Mouse (Mus musculus): ENCODE data around the gene Gng8. TPM values are rescaled to one million over a fixed set of nuclear protein-coding genes. Genes with fewer than 3 reads are reported as not detected.

Gene Gng8
- polyA plus RNA-seq, 1 experiment from 2014 or later = 2.3 TPM

GRCm38 (mm10) chr7:16916342-16917265, 25.0 kb downstream of the Gng8 start:
- H3K36me3 ChIP-seq = peaks cover 65% of the 10 kb centered on the region
- H3K4me3 ChIP-seq = no peak overlapping the region
- no peak overlapping the region for H3K4me2 ChIP-seq
- 0 out of 2 replicates have a peak overlapping the region, but pooled peaks have one; percentile 32 for H3K9ac ChIP-seq
- no peak overlapping the region for H3K27ac ChIP-seq (ENCODE audit: poor library complexity, severe bottlenecking)
- no peaks in the 10 kb centered on the region for H3K9me3 ChIP-seq (replicated peaks)
- H3K27me3 ChIP-seq (replicated peaks) = peaks cover 12% of the 10 kb centered on the region; the same call in 1 of the 2 replicates
- WGBS = 62% methylated on average over 30 of the region's 30 CpGs
- no peak for ATAC-seq (ENCODE audit: insufficient number of reproducible peaks, low FRiP score)
- H3K4me1 ChIP-seq (replicated peaks) = peaks cover 41% of the 10 kb centered on the region

GRCm38 (mm10) chr7:16917447-16917846, 25.9 kb downstream of the Gng8 start:
- Histone ChIP-seq H3K36me3 (peaks cover 65% of the 10 kb centered on the region), H3K4me1 (replicated peaks) (peaks cover 49% of the 10 kb centered on the region), H3K27me3 (replicated peaks) (peaks cover 6% of the 10 kb centered on the region; the same call in 1 of the 2 replicates), H3K4me3 (no peak overlapping the region), H3K4me2 (no peak overlapping the region), H3K9me3 (replicated peaks) (no peaks in the 10 kb centered on the region), H3K27ac (ENCODE audit: poor library complexity, severe bottlenecking) (no peak overlapping the region), H3K9ac (no peak overlapping the region)
- 79% methylated on average over 11 of the region's 11 CpGs for WGBS
- no peak for ATAC-seq (ENCODE audit: insufficient number of reproducible peaks, low FRiP score)

DNA sequence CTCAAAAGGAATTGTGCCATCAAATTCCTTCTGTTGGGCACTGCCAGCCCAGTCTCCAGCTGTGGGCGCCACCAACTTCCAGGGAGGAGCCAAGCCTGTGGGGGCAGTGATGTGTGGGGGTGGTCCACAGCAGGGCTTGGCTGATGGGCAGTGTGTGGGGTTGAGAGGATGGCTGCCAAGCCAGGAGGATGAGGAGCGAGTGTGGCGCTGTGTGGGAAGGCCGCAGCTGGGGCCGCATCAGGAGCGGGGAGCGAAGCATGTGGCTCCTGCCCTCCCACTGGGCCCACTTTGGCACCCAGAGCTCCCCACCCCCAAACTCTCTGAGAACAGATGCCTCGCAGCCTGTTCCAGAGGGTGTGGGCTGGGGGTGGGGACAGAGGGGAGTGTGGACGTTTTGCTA, 26.4 kb downstream of the Gng8 start:
- Histone ChIP-seq H3K4me2 (no peak overlapping the region), H3K9me3 (replicated peaks) (no peaks in the 10 kb centered on the region), H3K4me3 (no peak overlapping the region), H3K9ac (no peak overlapping the region), H3K27me3 (replicated peaks) (0 out of 2 replicates have a peak, but pooled peaks cover 2% of the 10 kb centered on the region), H3K4me1 (replicated peaks) (peaks cover 55% of the 10 kb centered on the region), H3K36me3 (peaks cover 65% of the 10 kb centered on the region), H3K27ac (ENCODE audit: poor library complexity, severe bottlenecking) (no peak overlapping the region)
- WGBS = 75% methylated on average over 9 of the region's 9 CpGs
- ATAC-seq (ENCODE audit: insufficient number of reproducible peaks, low FRiP score) = no peak

DNA sequence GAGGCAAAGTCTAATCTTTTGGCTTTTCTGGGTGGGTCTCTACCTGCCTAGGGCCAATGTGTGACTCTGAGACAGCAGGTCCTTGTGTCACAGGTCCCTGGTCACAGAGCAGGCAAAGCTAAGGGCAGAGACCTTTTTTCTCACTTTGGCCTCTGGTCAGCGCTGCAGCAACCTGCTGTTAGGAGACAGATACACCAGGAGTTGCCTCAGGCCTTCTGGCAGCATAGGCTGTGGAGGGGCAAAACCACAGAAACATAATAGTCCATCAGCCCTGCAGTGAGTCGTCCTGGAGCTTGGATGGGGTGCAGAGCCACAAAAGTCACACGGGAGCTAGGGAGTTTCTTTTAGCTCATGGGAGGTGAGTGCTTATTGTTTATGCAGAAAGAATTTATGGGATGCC, 27.1 kb downstream of the Gng8 start:
- peaks cover 56% of the 10 kb centered on the region for H3K4me1 ChIP-seq (replicated peaks)
- H3K9me3 ChIP-seq (replicated peaks) = no peaks in the 10 kb centered on the region
- 80% methylated on average over 3 of the region's 3 CpGs for WGBS
- H3K4me3 ChIP-seq = no peak overlapping the region
- no peak overlapping the region for H3K4me2 ChIP-seq
- H3K27me3 ChIP-seq (replicated peaks) = no peaks in the 10 kb centered on the region
- no peak overlapping the region for H3K27ac ChIP-seq (ENCODE audit: poor library complexity, severe bottlenecking)
- no peak for ATAC-seq (ENCODE audit: insufficient number of reproducible peaks, low FRiP score)
- H3K9ac ChIP-seq = no peak overlapping the region
- peaks cover 62% of the 10 kb centered on the region for H3K36me3 ChIP-seq

- peaks cover 56% of the 10 kb centered on the region for H3K4me1 ChIP-seq (replicated peaks)
- no peak overlapping the region for H3K4me2 ChIP-seq
- no peak overlapping the region for H3K4me3 ChIP-seq
- 76% methylated on average over 13 of the region's 13 CpGs for WGBS
- peaks cover 57% of the 10 kb centered on the region for H3K36me3 ChIP-seq
- no peaks in the 10 kb centered on the region for H3K9me3 ChIP-seq (replicated peaks)
- H3K27me3 ChIP-seq (replicated peaks) = no peaks in the 10 kb centered on the region
- ATAC-seq (ENCODE audit: insufficient number of reproducible peaks, low FRiP score) = no peak
- H3K27ac ChIP-seq (ENCODE audit: poor library complexity, severe bottlenecking) = 0 out of 2 replicates have a peak overlapping the region, but pooled peaks have one; percentile 2
- peak overlapping the region; percentile 32; the same call in 1 of the 2 replicates for H3K9ac ChIP-seq
Observed at GRCm38 (mm10) chr7:16919395-16920149, 28.0 kb downstream of the Gng8 start.

- WGBS = 87% methylated on average over 7 of the region's 7 CpGs
- H3K27me3 ChIP-seq (replicated peaks) = no peaks in the 10 kb centered on the region
- ATAC-seq (ENCODE audit: insufficient number of reproducible peaks, low FRiP score) = no peak
- H3K9ac ChIP-seq = peak overlapping the region; percentile 32; the same call in 1 of the 2 replicates
- no peaks in the 10 kb centered on the region for H3K9me3 ChIP-seq (replicated peaks)
- H3K4me1 ChIP-seq (replicated peaks) = peaks cover 56% of the 10 kb centered on the region
- no peak overlapping the region for H3K27ac ChIP-seq (ENCODE audit: poor library complexity, severe bottlenecking)
- no peak overlapping the region for H3K4me3 ChIP-seq
- H3K36me3 ChIP-seq = peaks cover 51% of the 10 kb centered on the region
- no peak overlapping the region for H3K4me2 ChIP-seq
Observed at GRCm38 (mm10) chr7:16920150-16920579, 28.6 kb downstream of the Gng8 start.

DNA sequence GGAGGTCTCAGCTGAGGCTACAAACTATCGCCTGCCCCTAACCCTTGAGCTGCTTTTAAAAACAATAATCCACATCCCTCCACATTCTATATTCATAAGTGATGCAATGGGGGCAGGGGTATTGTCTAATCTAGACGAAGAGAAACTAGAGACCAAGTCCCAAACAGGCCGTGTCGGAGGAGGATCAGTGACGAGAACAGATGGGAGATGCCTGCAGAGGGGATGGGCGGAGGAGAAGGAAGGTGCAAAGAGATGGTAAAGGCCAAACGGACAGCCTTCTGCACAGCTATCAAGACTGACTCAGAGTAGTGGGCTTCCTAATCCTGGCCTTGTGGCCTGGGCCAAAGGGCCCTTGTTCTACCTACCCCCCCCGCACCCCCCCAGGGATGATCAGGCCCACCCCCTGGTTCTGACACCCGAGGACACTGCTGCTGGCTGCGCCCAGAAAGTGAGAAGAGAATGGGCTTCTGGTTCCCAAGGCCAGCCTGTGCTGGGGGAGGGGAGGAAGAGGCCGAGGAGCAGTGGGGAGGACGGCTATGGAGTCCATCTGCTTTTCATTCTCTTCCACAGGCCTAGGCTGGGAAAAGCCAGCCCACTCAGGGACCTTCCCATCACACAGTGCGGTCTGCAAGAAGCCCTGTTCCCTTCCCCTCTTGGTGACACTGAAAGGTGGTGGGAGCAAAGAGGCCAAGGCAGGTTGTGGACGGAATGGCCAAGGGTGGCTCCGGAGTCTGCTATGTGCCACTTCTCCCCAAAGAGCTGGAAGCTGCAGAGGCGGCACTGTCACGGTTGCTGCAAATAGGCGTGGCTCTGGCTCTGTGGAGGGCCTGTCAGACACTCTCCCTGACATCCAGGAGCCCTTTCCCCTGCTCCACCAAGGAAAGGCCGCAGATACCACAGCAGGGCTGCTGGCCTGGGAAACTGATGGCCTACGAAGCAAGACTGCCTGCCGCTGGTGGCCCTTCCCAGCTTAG, 29.5 kb downstream of the Gng8 start:
- peaks cover 43% of the 10 kb centered on the region for H3K36me3 ChIP-seq
- WGBS = 61% methylated on average over 21 of the region's 21 CpGs
- no peaks in the 10 kb centered on the region for H3K27me3 ChIP-seq (replicated peaks)
- peak overlapping the region; percentile 82 for H3K4me3 ChIP-seq
- peak overlapping the region; percentile 97 for H3K4me2 ChIP-seq
- peaks cover 50% of the 10 kb centered on the region for H3K4me1 ChIP-seq (replicated peaks)
- peak overlapping the region; percentile 91 for H3K9ac ChIP-seq
- H3K9me3 ChIP-seq (replicated peaks) = no peaks in the 10 kb centered on the region
- no peak for ATAC-seq (ENCODE audit: insufficient number of reproducible peaks, low FRiP score)
- H3K27ac ChIP-seq (ENCODE audit: poor library complexity, severe bottlenecking) = peak overlapping the region; percentile 24

- Histone ChIP-seq H3K9me3 (replicated peaks) (no peaks in the 10 kb centered on the region), H3K9ac (peak overlapping the region; percentile 91), H3K27me3 (replicated peaks) (no peaks in the 10 kb centered on the region), H3K4me1 (replicated peaks) (peaks cover 42% of the 10 kb centered on the region), H3K4me3 (peak overlapping the region; percentile 82), H3K4me2 (peak overlapping the region; percentile 97), H3K27ac (ENCODE audit: poor library complexity, severe bottlenecking) (peak overlapping the region; percentile 24), H3K36me3 (peaks cover 35% of the 10 kb centered on the region)
- no peak for ATAC-seq (ENCODE audit: insufficient number of reproducible peaks, low FRiP score)
- WGBS = 40% methylated on average over 6 of the region's 6 CpGs
Observed at GRCm38 (mm10) chr7:16921881-16922335, 30.3 kb downstream of the Gng8 start.

GRCm38 (mm10) chr7:16922360-16922973, 30.9 kb downstream of the Gng8 start:
- Histone ChIP-seq H3K27me3 (replicated peaks) (no peaks in the 10 kb centered on the region), H3K4me2 (peak overlapping the region; percentile 97), H3K27ac (ENCODE audit: poor library complexity, severe bottlenecking) (no peak overlapping the region), H3K9ac (peak overlapping the region; percentile 91), H3K4me1 (replicated peaks) (peaks cover 40% of the 10 kb centered on the region), H3K4me3 (peak overlapping the region; percentile 82), H3K36me3 (peaks cover 29% of the 10 kb centered on the region), H3K9me3 (replicated peaks) (no peaks in the 10 kb centered on the region)
- ATAC-seq (ENCODE audit: insufficient number of reproducible peaks, low FRiP score) = no peak
- 51% methylated on average over 10 of the region's 10 CpGs for WGBS

All from heart, embryonic 12.5 days (tissue).